Mouse (Mus musculus) right cerebral cortex, postnatal 25 days (tissue): ENCODE data around the gene Sacm1l.
A peak's percentile ranks its signal among the peaks of the same experiment; 100 is the strongest.

ENCODE experiments used
- DNase-seq: peaks from one replicate; pipeline ENCODE4 v3.0.0; 2022

Gene Sacm1l

GRCm38 (mm10) chr9:123589240-123589910, 59.8 kb downstream of the Sacm1l start:
- no peak for DNase-seq

GRCm38 (mm10) chr9:123595194-123595593, 65.6 kb downstream of the Sacm1l start:
- DNase-seq, result no peak

- DNase-seq, result no peak
These were observed 67.4 kb downstream of the Sacm1l start for GRCm38 (mm10) chr9:123596910-123597309.

GRCm38 (mm10) chr9:123597376-123597775, 67.8 kb downstream of the Sacm1l start:
- no peak for DNase-seq

- DNase-seq, result no peak
These were observed 72.0 kb downstream of the Sacm1l start for GRCm38 (mm10) chr9:123601529-123601928.

GRCm38 (mm10) chr9:123620311-123621098, 90.9 kb downstream of the Sacm1l start:
- no peak for DNase-seq

- no peak for DNase-seq
These were observed 95.2 kb downstream of the Sacm1l start for GRCm38 (mm10) chr9:123624741-123625140.

GRCm38 (mm10) chr9:123625821-123626220, 96.3 kb downstream of the Sacm1l start:
- DNase-seq, result no peak

- DNase-seq, result no peak
These were observed 102.1 kb downstream of the Sacm1l start for GRCm38 (mm10) chr9:123631666-123632065.

GRCm38 (mm10) chr9:123632281-123632680, 102.7 kb downstream of the Sacm1l start, which contains the start of gene Slc6a20b:
TSS of gene Slc6a20b (minus strand) at chr9:123632565.
- DNase-seq, result no peak

GRCm38 (mm10) chr9:123632993-123633392, 103.4 kb downstream of the Sacm1l start:
- no peak for DNase-seq

GRCm38 (mm10) chr9:123636771-123637170, 107.2 kb downstream of the Sacm1l start:
- no peak for DNase-seq

- no peak for DNase-seq
These were observed 108.7 kb downstream of the Sacm1l start for GRCm38 (mm10) chr9:123638231-123638630.

GRCm38 (mm10) chr9:123638668-123639089, 109.1 kb downstream of the Sacm1l start:
- peak; percentile 26 for DNase-seq

GRCm38 (mm10) chr9:123640106-123640505, 110.5 kb downstream of the Sacm1l start:
- no peak for DNase-seq
